Mouse (Mus musculus) G1E-ER4 (cell line): Measurements from ENCODE around the gene Lemd1. TPM values are rescaled to one million over a fixed set of nuclear protein-coding genes. Genes with fewer than 3 reads are reported as not detected.

ENCODE experiments used
- GATA1 ChIP-seq: IDR thresholded peaks from one replicate; pipeline ENCODE4 v1.8.0; 2012; ENCODE audit warnings: low read length, inconsistent platforms
- polyA plus RNA-seq: library from polyadenylated mRNA; stranded (reverse); fragments of >175 nt; gene quantifications from 2 replicates; pipeline ENCODE4 v1.2.3, GENCODE M21; 2012

Gene Lemd1
- polyA plus RNA-seq, 1 experiment, result not detected

DNA sequence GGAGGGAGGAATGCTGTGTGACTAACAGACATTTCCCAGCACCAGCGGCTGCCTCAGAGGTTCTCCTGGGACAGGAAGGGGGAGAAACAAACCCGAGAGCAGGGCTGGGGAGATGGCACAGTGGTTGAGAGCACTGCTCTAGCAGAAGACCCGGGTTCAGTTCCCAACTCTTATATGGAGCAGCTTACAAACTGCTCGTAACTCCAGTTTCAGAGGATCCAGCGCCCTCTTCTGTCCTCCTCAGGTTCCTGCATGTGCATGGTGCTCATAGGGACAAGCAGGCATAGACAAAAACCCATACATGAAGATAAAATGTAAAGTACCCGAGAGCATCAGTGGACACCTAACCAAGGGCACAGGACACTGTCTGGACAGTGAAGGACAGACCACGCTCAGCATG lies 19.7 kb downstream of the Lemd1 start:
- no peak for TF ChIP-seq GATA1

DNA sequence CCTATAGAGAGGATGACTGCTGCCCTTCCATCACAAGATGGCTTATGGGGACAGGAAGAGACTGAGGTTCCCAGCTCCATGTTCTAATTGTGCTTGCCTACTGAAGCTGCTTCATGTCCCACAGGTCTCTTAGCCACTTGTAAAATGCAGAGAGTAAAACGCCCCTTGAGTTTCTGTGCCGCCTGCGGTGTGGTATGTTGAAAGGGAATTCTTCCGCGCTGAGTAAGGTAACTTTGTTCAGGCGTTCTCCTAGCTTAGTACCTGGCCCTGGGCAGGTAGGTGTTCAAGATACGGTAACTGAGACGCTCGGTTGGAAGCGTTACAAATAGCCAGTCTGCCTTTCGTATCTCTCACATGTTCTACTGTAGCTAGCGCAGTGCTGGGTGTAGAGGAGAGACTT lies 20.4 kb downstream of the Lemd1 start:
- TF ChIP-seq GATA1, result no peak

DNA sequence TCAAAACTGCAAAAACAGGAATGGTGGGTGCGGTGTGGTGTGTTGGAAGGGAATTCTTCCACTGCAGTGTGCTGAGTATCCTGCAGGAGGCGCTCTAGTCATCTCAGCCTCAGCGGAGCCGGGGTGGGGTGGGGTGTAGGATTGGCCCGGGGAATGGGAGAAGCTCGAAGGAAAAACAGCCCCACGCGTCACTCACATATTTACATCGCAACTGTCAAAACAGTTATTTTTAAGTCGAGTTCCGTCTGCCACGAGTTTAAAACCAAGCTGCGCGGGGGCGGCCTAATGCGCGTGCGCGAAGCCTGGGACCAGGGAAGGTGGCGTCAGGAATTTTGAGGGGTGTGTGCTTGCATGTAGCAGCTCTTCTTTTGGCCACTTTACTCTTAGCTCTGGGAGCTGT lies 21.0 kb downstream of the Lemd1 start:
- no peak for TF ChIP-seq GATA1

DNA sequence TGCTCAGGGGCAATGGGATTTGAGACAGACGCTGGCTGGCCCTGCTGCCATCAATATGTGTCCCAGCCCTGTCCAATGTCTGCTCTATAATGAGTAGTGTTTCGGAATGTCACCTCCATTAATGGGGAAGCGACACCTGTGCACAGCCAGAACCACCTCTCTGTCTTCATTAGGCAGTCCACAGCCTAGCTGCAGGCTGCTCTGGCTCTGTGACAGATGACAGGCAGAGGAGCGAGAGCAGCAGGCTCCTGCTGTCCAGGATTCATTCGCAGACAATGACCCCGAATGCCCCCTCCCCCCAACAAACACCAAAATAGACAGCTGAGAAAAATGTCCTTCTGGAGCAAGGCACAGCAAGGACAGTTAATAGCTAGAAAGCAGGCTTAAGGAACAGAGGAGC lies 21.8 kb downstream of the Lemd1 start:
- TF ChIP-seq GATA1, result no peak

DNA sequence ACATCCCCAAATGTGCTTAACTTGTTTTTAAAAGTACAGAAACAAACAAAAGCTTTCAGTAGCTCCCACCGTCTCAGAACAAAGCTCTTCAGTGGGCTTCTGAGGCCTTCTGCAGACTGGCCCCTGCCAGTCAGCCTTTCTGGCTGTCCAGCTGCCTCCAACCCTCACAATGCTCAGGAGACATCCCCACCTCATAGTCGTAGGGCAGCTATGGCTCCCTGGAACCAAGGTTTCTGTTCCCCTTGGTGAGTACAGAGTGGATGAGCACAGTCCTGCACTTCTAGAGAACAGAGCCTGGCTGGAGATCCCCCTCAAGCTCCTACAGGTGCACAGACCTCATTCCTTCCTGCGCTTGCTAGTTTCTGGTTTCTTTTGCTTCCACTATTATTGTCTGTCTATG lies 25.0 kb downstream of the Lemd1 start:
- no peak for TF ChIP-seq GATA1

DNA sequence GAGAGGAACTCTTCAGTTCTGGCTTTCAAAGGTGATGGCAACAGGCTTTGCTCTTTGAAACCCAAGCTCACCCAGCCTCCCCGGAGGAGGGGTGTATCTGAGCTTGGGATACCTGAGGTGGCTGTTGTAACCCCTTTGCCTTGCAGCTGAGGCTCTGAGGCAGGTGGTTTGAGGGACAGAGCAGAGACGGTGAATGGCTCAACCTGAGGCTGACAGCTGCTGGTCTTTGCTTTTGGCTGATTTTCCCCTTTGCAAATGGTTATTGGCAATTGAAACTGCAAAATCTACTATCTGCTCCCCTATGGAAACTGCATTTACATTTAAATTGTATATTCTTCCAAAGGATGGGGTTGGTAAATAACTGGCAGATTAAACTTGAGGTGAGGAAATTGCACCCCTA lies 30.4 kb downstream of the Lemd1 start:
- TF ChIP-seq GATA1, result no peak

DNA sequence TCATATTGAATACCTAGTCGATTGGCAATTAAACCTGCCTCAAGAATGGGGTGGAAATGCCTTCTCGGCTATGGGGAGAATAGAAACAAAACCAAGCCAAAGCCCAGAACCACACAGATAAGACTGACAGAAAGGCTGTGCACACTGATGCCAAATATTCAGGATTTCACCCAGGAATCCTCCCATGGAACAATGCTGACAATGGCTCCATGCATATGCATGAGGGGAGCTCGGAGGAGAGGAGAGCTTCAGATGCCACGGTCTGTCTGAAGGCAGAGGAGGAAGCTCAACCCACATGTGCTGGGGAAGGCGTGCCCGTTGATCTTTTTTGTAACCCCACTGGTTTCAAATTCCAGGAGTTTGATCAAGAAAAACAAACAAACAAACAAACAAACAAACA lies 30.9 kb downstream of the Lemd1 start:
- no peak for TF ChIP-seq GATA1

DNA sequence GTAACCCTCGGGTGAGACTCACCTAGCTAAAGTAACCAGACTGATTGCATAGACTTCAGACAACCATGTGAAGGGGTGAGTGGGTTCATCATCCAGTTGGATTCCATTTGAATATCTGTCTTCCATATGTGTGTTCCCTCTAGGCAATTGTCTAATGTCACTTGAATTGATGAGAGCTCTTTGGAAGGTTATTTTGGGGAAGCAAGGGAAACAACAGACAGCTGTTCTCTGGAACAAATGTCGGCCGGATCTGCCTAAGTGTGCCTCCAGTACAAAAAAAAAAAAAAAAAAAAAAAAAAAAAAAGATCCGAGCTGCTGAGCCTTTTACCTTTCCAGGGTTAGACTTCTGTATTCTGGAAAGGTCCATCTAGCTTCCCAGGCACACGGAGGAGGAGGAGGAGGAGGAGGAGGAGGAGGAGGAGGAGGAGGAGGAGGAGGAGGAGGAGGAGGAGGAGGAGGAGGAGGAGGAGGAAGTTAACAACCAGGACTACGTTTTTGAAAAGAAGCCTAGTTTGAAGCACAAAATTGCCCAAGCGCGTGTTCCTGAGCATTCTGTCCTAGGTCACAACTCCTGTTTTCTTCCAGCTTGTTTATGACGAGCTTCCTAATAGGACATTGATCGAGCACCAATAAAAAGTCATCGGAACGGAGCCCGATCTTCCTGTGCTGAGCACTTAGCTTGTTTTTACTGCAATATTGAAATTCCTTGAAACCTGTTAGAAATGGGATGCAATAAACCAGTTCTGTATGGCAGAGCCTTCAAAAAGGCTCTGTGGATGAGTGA lies 35.3 kb downstream of the Lemd1 start:
- no peak for TF ChIP-seq GATA1

DNA sequence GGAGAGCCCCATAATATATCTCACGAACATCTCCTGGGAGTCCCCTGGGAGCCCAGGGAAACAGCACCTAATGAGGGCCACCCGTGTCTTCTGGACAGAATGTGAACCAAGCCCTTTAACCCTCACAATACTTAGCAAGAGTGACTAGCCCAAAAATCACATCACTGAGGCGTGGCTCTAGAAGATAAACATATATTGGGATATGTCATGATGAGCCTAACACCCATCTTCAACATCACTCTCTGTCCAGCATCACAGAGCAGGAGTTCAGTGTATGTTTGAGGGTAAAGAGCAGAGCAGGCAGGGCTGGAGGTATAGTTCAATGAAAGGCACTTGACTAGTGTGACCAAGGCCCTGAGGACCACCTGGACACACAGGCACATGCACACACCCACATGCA lies 38.4 kb downstream of the Lemd1 start, which contains the start of gene Gm10188:
Gm10188 (minus strand) TSS at position 101 of the 400 bp plus-strand sequence.
- TF ChIP-seq GATA1, result no peak

DNA sequence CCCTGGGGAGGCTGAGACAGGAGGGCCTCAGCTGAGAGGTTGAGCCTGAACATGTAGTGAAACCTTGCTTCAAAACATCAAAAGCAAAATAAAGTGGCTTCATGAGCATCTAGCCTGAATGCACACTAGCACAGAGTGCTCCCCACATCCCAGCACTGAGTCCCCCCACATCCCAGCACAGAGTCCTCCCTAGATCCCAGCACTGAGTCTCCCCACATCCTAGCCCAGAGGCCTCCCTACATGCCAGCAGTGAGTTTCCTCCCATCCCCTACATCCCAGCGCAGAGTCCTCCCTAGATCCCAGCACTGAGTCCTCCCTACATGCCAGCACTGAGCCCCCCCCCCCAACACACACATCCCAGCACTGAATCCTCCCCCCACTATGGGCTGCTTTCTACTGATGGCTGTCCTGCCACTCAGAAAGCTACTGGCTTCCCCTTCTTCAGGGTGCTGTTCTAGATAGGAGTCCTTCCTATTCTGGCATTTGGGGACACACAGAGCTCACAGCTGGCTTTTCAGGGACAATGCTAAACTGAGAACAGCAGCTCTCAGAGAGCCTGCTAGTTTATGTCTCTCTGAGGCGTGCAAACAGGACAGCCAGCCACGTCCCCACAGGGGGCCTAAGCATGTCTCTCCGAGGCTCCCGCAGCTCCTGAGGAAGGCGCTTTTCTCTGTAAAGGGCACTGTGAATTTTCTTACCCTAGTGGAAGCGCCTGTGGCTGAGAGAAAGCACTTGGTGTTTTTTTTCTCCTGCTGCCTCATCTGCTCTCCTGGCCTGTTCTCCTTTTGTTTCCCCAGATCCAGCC lies 40.4 kb downstream of the Lemd1 start:
- no peak for TF ChIP-seq GATA1

DNA sequence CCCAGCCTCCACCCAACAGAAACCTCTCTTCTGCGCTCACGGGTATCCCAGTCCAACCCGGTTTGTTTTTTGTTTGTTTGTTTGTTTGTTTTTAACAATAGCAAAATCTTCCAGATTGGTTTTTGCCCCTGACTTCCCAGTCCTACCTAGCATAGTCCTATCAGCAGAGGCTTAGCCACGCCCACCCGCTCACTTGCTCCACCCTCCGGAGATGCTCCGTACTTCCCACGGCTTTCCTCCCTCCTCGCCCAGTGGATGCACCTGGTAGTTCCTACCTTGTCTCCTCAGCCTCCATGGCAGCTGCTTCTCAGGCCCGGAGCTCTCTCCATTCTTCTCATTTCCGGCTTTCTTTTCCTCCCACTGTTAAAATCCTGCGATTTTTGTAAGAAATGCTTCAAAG lies 42.3 kb downstream of the Lemd1 start:
- no peak for TF ChIP-seq GATA1

DNA sequence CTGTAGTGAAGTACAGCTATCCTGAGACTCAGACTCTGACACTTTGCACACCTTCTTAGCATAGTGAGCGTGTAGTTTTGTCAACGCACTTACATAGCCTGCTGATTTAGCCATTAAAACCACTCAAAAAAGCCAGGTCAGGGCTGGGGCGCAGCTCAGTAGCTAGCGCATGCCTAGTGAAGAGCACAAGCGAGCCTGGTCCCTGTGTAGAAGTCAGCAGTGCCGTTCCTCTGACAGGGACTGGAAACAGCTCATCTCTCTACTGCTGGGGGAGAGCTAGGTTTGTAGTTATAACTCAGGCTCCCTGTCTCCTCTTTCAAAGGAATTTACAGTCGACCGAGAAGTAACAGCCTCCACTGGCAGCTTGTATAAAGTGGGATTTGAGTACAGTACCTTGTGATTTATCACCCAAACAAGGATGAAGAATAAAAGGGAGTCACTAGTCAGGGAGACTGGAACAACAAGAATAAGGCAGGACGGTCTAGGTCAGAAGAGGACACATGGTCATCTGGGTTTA lies 43.6 kb downstream of the Lemd1 start:
- TF ChIP-seq GATA1, result no peak

DNA sequence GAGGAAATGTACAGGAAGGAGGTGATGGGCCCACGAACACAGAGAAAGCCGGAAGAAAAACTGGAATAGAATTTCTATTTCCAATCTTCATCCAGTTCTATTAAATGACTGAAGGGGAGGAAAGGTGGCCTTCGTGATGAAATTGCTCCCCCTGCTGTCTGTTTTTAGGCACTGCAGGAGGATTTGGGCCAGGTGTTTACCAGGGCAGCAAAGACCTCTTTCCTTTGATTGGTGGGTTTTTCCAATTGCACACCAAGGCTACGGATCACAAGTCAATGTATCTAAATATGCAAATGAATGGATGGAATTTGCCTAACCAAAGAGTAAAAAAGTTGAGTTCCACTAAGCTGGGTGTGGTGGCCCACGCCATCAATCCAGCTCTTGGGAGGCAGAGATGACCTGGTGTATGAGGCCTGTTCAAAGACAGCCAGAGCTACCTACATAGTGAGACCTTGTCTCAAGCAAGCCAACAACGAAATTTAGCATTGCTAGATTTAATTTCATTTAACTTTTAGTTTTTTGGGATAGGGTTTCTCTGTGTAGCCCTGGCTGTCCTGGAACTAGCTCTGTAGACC lies 46.4 kb downstream of the Lemd1 start:
- TF ChIP-seq GATA1, result no peak

DNA sequence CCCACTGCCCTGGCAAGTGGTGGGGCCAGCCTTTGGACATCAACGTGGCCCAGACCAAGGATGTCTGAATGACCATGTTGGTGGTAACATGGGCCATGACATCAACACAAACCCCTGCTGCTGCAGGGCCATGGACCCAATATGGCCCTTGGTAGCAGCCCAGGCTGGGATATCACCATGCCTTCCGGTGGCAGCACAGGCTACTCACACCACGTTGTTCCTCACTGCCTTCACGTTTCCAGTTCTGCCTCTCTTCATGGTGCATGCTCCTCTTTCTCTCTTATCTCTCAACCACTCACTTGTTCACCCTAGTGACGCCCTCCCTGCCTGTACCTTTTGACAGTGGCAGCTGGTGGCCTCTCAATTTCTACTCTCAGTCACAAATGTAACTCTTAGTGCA lies 53.8 kb downstream of the Lemd1 start:
- TF ChIP-seq GATA1, result no peak

DNA sequence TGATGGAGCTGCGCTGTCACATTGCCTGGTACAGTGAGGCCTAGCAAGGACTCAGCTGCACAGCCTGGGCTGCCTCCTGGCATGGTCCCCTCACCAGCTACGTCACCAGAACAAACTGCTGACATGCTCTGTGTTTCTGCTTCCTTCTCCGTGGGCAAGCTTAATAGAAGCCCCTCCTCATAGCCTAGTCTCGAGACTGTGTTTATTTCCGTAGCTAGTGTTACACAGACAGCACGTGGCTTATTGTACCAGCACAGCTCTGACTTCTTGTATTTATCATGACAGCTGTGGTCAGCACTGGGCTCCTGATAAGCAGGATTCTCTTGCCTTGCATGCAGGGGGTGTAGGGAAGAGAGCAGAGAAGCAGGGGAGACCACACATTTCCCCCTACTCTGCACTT lies 54.9 kb downstream of the Lemd1 start:
- TF ChIP-seq GATA1, result peak; percentile 72

DNA sequence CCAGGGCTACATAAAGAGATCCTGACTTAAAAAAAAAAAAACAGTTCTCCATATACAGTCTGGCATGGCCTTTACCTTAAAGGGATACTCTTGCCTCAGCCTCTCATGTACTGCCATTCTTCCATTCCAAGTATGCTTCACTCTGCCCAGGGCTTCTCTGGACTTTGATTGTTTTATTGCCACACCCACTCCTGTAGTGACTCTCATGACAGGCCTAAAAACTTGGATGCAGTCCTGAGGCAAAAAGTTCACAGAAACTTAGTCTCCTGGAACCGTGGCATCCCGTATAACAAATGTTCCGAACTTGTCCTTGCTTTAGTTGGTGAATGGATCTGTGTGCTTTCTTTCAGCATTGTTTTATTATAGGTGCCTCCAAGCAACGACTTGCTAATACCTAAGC lies 55.4 kb downstream of the Lemd1 start:
- no peak for TF ChIP-seq GATA1

DNA sequence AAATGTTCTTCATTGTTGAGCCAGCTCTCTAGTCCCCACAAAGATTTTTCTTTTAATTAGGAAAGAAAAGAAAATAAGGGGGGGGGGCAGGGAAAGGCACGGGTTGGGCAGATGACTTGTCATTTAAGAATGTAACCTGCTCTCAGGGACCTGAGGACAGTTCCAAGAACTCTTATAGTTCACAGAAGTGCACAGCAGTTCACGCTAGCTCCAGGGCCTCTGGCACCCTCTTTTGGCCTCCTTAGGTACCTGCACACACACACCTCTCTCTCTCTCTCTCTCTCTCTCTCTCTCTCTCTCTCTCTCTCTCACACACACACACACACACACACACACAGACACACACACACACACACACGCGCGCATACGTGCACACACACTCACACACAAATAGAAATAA lies 63.2 kb downstream of the Lemd1 start:
- TF ChIP-seq GATA1, result no peak
